In the genomic region with DNA sequence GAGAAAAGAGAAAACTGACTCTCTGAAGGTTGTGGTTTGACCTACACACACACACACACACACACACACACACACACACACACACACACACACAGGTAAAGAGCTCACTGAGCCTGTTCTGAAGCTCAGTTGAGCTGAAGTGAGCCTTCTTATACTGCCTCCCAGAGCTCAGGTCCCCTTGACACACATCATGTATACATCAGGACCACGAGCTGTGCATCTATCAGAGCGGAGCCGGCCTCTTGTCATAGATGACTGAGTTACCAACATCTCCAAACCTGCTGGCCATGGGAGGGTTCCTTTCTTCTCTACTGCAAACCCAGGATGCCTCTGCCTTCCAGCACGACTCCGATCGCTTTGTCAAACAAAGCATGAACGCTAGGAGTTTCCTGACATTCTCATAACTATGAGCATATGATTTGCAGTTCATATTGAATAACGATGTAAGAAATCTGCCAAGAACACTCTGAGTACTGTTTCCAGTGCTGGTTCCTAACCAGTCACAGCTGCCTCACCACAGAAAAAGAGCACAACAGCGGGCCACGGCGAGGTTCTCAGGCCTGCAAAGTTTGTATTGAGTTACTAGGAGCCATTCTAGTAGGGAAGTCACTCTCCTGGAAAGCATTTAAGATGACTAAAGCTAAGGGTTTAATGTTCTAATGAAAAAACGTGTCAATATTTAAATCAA, we compare ENCODE assay signal across 15 mouse cellular contexts.
DNase-seq lines count a peak whose midpoint lies in the region; ATAC-seq lines count a peak whose summit lies in the region.
"Had no signal": no experiment of that assay in that cellular context is flagged by ENCODE, and none has a peak within 500 bp of the region (broad histone marks: within the 10 kb centered on the region; RNA-seq: fewer than 3 reads in every experiment).

No protein-coding gene starts in this region.

- 35% methylated on average over 12 of the region's 12 CpGs for WGBS in embryonic facial prominence, embryonic 15.5 days
- 47% methylated on average over 12 of the region's 12 CpGs for WGBS in stomach, embryonic 14.5 days

- peak overlapping the region; percentile 85 for H3K27ac ChIP-seq in embryonic facial prominence, embryonic 15.5 days (replicated peaks)
- peak overlapping the region; percentile 56; the same call in 1 of the 2 replicates for H3K27ac ChIP-seq in stomach, embryonic 14.5 days (ENCODE audit: low read length)
- H3K27ac ChIP-seq: heart, adult 2 months; liver, embryonic 12.5 days; macrophage had no signal

- H3K4me1 ChIP-seq in embryonic facial prominence, embryonic 15.5 days = peaks cover 17% of the 10 kb centered on the region
- peaks cover 10% of the 10 kb centered on the region for H3K4me1 ChIP-seq in stomach, embryonic 14.5 days (ENCODE audit: control insufficient read depth, insufficient read depth, low read length)
- H3K4me1 ChIP-seq: liver, embryonic 12.5 days had no signal

- 0 out of 2 replicates have a peak, but pooled peaks have one; percentile 47 for ATAC-seq in frontal cortex, adult (ENCODE audit: low TSS enrichment)
- peak; percentile 76; the same call in 1 of the 2 replicates for ATAC-seq in embryonic facial prominence, embryonic 15.5 days (ENCODE audit: insufficient number of reproducible peaks, low FRiP score, low TSS enrichment, low read depth)
- no peak for ATAC-seq in stomach, embryonic 14.5 days (ENCODE audit: insufficient number of reproducible peaks, insufficient read depth, low FRiP score, low read depth)
- ATAC-seq: intestine, embryonic 16.5 days; liver, embryonic 12.5 days had no signal

- no peak overlapping the region for H3K9ac ChIP-seq in embryonic facial prominence, embryonic 15.5 days
- no peak overlapping the region for H3K9ac ChIP-seq in stomach, embryonic 14.5 days (replicated peaks; ENCODE audit: low read depth, low read length)
- H3K9ac ChIP-seq: liver, embryonic 12.5 days had no signal

- no peak overlapping the region for H3K4me2 ChIP-seq in embryonic facial prominence, embryonic 15.5 days (replicated peaks)
- no peak overlapping the region for H3K4me2 ChIP-seq in stomach, embryonic 14.5 days (replicated peaks; ENCODE audit: low read depth, low read length)
- H3K4me2 ChIP-seq: liver, embryonic 12.5 days had no signal

- DNase-seq in frontal cortex, postnatal 36 days (ENCODE audit: low spot score in 2 of 2) = no peak
- peak; percentile 19 for DNase-seq in kidney, postnatal 14 days
- DNase-seq in kidney, postnatal 36 days = no peak
- DNase-seq in spleen, postnatal 14 days (ENCODE audit: low spot score in 2 of 2) = no peak
- DNase-seq: adrenal gland, postnatal 36 days; cerebellum, postnatal 36 days; heart, adult 2 months; retina, postnatal 1 day had no signal

- H3K27me3 ChIP-seq in embryonic facial prominence, embryonic 15.5 days = no peaks in the 10 kb centered on the region
- no peaks in the 10 kb centered on the region for H3K27me3 ChIP-seq in stomach, embryonic 14.5 days (ENCODE audit: control insufficient read depth, insufficient read depth, low read length)
- H3K27me3 ChIP-seq: liver, embryonic 12.5 days had no signal

- H3K9me3 ChIP-seq in embryonic facial prominence, embryonic 15.5 days (replicated peaks) = no peaks in the 10 kb centered on the region
- H3K9me3 ChIP-seq in stomach, embryonic 14.5 days (ENCODE audit: control insufficient read depth, low read depth, low read length) = no peaks in the 10 kb centered on the region
- H3K9me3 ChIP-seq: liver, embryonic 12.5 days had no signal

- H3K4me3 ChIP-seq in embryonic facial prominence, embryonic 15.5 days (replicated peaks) = no peak overlapping the region
- no peak overlapping the region for H3K4me3 ChIP-seq in stomach, embryonic 14.5 days (ENCODE audit: low read depth, low read length)
- H3K4me3 ChIP-seq: heart, adult 2 months; liver, embryonic 12.5 days had no signal

- no peaks in the 10 kb centered on the region for H3K36me3 ChIP-seq in embryonic facial prominence, embryonic 15.5 days
- H3K36me3 ChIP-seq in stomach, embryonic 14.5 days (ENCODE audit: control insufficient read depth, insufficient read depth, low read length) = no peaks in the 10 kb centered on the region
- H3K36me3 ChIP-seq: G1E; liver, embryonic 12.5 days had no signal
